Mouse (Mus musculus): ENCODE measurements around the gene Senp1. TPM values are rescaled to one million over a fixed set of nuclear protein-coding genes. Genes with fewer than 3 reads are reported as not detected.

The Senp1 gene
- total RNA-seq, 2 experiments from 2014 or later, result 17.2 to 22.8 TPM

- DNase-seq, result no peak
Observed at GRCm38 (mm10) chr15:98107703-98108296, 14.3 kb upstream of the Senp1 start.

GRCm38 (mm10) chr15:98107230-98107629 is 13.7 kb upstream of the Senp1 start:
- no peak for DNase-seq

GRCm38 (mm10) chr15:98106506-98106905 is 13.0 kb upstream of the Senp1 start:
- DNase-seq, result no peak

GRCm38 (mm10) chr15:98102401-98102800 is 8.9 kb upstream of the Senp1 start:
- no peak for DNase-seq

GRCm38 (mm10) chr15:98098519-98098918 is 5.0 kb upstream of the Senp1 start:
- no peak for DNase-seq

- no peak for DNase-seq
Observed at GRCm38 (mm10) chr15:98096957-98097356, 3.4 kb upstream of the Senp1 start.

GRCm38 (mm10) chr15:98094905-98095304 is 1.4 kb upstream of the Senp1 start:
- DNase-seq, result no peak

GRCm38 (mm10) chr15:98092372-98093120 is 998 bp downstream of the Senp1 start, which contains the start of gene Pfkm:
Pfkm (plus strand) TSS chr15:98092589.
- no peak for DNase-seq

- no peak for DNase-seq
Observed at GRCm38 (mm10) chr15:98091841-98092240, 1.7 kb downstream of the Senp1 start.

- DNase-seq, result peak; percentile 55
Observed at GRCm38 (mm10) chr15:98089421-98090183, 3.9 kb downstream of the Senp1 start.

- DNase-seq, result no peak
Observed at GRCm38 (mm10) chr15:98088889-98089288, 4.7 kb downstream of the Senp1 start.

GRCm38 (mm10) chr15:98076901-98077300 is 16.6 kb downstream of the Senp1 start:
- DNase-seq, result no peak

GRCm38 (mm10) chr15:98075034-98075433 is 18.5 kb downstream of the Senp1 start:
- no peak for DNase-seq

- DNase-seq, result no peak
Observed at GRCm38 (mm10) chr15:98074521-98074920, 19.0 kb downstream of the Senp1 start.

GRCm38 (mm10) chr15:98070376-98070775 is 23.2 kb downstream of the Senp1 start:
- DNase-seq, result no peak

- DNase-seq, result no peak
Observed at GRCm38 (mm10) chr15:98069566-98070245, 23.8 kb downstream of the Senp1 start.

GRCm38 (mm10) chr15:98068506-98068905 is 25.0 kb downstream of the Senp1 start:
- DNase-seq, result no peak

GRCm38 (mm10) chr15:98067492-98067891 is 26.1 kb downstream of the Senp1 start:
- no peak for DNase-seq

- no peak for DNase-seq
Observed at GRCm38 (mm10) chr15:98066602-98067001, 26.9 kb downstream of the Senp1 start.

GRCm38 (mm10) chr15:98065881-98066280 is 27.7 kb downstream of the Senp1 start:
- peak; percentile 82 for DNase-seq

GRCm38 (mm10) chr15:98055246-98055645 is 38.3 kb downstream of the Senp1 start:
- peak; percentile 38 for DNase-seq

- no peak for DNase-seq
Observed at GRCm38 (mm10) chr15:98051685-98052084, 41.9 kb downstream of the Senp1 start.

Measured in adrenal gland, postnatal 10 days (tissue).